Mouse (Mus musculus): Measurements from ENCODE around the gene Olfr159. TPM values are rescaled to one million over a fixed set of nuclear protein-coding genes. Genes with fewer than 3 reads are reported as not detected.

Olfr159 gene
- polyA plus RNA-seq, 1 experiment from 2014 or later = not detected

GRCm38 (mm10) chr4:43738989-43739674, 31.7 kb downstream of the Olfr159 start:
- 75% methylated on average over 8 of the region's 8 CpGs for WGBS

GRCm38 (mm10) chr4:43737144-43737543, 33.7 kb downstream of the Olfr159 start:
- 78% methylated on average over 6 of the region's 6 CpGs for WGBS

More at GRCm38 (mm10) chr4:43738989-43739674, 31.7 kb downstream of the Olfr159 start:
- Histone ChIP-seq H3K4me3 (ENCODE audit: low read depth, low read length) (no peak overlapping the region), H3K4me2 (ENCODE audit: low read depth, severe bottlenecking) (no peak overlapping the region), H3K27ac (replicated peaks; ENCODE audit: low read depth, low read length) (no peak overlapping the region), H3K9ac (ENCODE audit: low read length) (no peak overlapping the region), H3K9me3 (ENCODE audit: control insufficient read depth, low read length) (no peaks in the 10 kb centered on the region), H3K4me1 (ENCODE audit: control insufficient read depth, insufficient read depth, low read length) (0 out of 2 replicates have a peak, but pooled peaks cover 3% of the 10 kb centered on the region), H3K36me3 (ENCODE audit: control insufficient read depth, insufficient read depth, low read length) (no peaks in the 10 kb centered on the region), H3K27me3 (ENCODE audit: control insufficient read depth, insufficient read depth, low read length) (no peaks in the 10 kb centered on the region)
- ATAC-seq (ENCODE audit: insufficient number of reproducible peaks, low FRiP score, low TSS enrichment, low read depth) (no peak), DNase-seq (ENCODE audit: low spot score) (no peak)

DNA sequence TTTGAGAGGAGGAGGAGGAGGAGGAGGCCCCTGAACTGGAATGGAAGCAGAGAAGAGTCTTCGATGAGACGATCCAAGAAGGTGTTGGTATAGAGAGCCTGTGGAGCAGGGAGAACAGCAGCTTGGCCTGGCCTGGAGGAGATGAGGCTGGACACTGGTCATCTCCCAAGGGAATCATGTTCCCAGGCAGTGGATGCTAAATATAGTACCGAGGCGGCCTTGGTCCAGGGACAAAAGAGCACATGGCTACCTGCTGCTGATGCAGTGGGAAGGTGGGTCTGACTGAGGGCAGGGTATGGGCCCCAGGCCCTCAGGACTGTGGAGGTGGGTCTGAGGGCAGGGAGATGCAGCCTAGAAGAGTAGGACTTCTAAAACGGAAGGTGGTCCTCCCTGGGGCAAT, 37.6 kb downstream of the Olfr159 start:
- Histone ChIP-seq H3K27me3 (ENCODE audit: control insufficient read depth, insufficient read depth, low read length) (no peaks in the 10 kb centered on the region), H3K4me2 (ENCODE audit: low read depth, severe bottlenecking) (no peak overlapping the region), H3K36me3 (ENCODE audit: control insufficient read depth, insufficient read depth, low read length) (no peaks in the 10 kb centered on the region), H3K4me3 (ENCODE audit: low read depth, low read length) (no peak overlapping the region), H3K9me3 (ENCODE audit: control insufficient read depth, low read length) (no peaks in the 10 kb centered on the region), H3K9ac (ENCODE audit: low read length) (no peak overlapping the region), H3K4me1 (ENCODE audit: control insufficient read depth, insufficient read depth, low read length) (0 out of 2 replicates have a peak, but pooled peaks cover 5% of the 10 kb centered on the region), H3K27ac (replicated peaks; ENCODE audit: low read depth, low read length) (no peak overlapping the region)
- no peak for ATAC-seq (ENCODE audit: insufficient number of reproducible peaks, low FRiP score, low TSS enrichment, low read depth)
- no peak for DNase-seq (ENCODE audit: low spot score)
- 86% methylated on average over 5 of the region's 5 CpGs for WGBS

More at GRCm38 (mm10) chr4:43737144-43737543, 33.7 kb downstream of the Olfr159 start:
- DNase-seq (ENCODE audit: low spot score) = no peak
- Histone ChIP-seq H3K4me2 (ENCODE audit: low read depth, severe bottlenecking) (no peak overlapping the region), H3K36me3 (ENCODE audit: control insufficient read depth, insufficient read depth, low read length) (no peaks in the 10 kb centered on the region), H3K4me3 (ENCODE audit: low read depth, low read length) (no peak overlapping the region), H3K27me3 (ENCODE audit: control insufficient read depth, insufficient read depth, low read length) (no peaks in the 10 kb centered on the region), H3K4me1 (ENCODE audit: control insufficient read depth, insufficient read depth, low read length) (0 out of 2 replicates have a peak, but pooled peaks cover 3% of the 10 kb centered on the region), H3K9me3 (ENCODE audit: control insufficient read depth, low read length) (no peaks in the 10 kb centered on the region), H3K9ac (ENCODE audit: low read length) (no peak overlapping the region), H3K27ac (replicated peaks; ENCODE audit: low read depth, low read length) (peak overlapping the region; percentile 68; the same call in 1 of the 2 replicates)
- ATAC-seq (ENCODE audit: insufficient number of reproducible peaks, low FRiP score, low TSS enrichment, low read depth) = no peak; the same call in 1 of the 2 replicates

DNA sequence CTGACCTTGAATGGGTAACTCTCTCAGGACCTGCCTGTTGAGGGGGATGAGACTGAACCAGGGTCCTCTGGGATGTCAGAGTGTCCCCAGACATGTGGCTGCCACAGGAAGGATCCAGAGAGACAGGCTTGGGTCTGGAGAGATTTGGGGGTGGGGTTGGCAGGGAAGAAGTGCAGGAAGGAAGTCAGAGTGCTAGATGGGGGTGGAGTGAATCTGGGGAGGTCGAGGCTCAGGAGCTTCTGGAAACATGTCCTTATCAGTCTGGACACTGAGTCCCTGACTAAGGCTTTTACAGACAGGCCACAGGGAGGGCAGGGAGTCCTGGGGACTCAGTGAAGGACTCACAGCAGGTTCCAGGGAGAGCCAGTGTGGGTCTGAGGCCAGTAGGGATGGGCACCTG, 38.6 kb downstream of the Olfr159 start:
- Histone ChIP-seq H3K4me1 (ENCODE audit: control insufficient read depth, insufficient read depth, low read length) (0 out of 2 replicates have a peak, but pooled peaks cover 5% of the 10 kb centered on the region), H3K4me2 (ENCODE audit: low read depth, severe bottlenecking) (no peak overlapping the region)

GRCm38 (mm10) chr4:43730750-43731297, 40.0 kb downstream of the Olfr159 start:
- 0 out of 2 replicates have a peak, but pooled peaks cover 2% of the 10 kb centered on the region for H3K4me1 ChIP-seq (ENCODE audit: control insufficient read depth, insufficient read depth, low read length)
- ATAC-seq (ENCODE audit: insufficient number of reproducible peaks, low FRiP score, low TSS enrichment, low read depth) = no peak
- H3K9ac ChIP-seq (ENCODE audit: low read length) = no peak overlapping the region
- no peak for DNase-seq (ENCODE audit: low spot score)
- no peaks in the 10 kb centered on the region for H3K27me3 ChIP-seq (ENCODE audit: control insufficient read depth, insufficient read depth, low read length)
- no peaks in the 10 kb centered on the region for H3K36me3 ChIP-seq (ENCODE audit: control insufficient read depth, insufficient read depth, low read length)
- H3K4me2 ChIP-seq (ENCODE audit: low read depth, severe bottlenecking) = no peak overlapping the region
- no peak overlapping the region for H3K27ac ChIP-seq (replicated peaks; ENCODE audit: low read depth, low read length)
- WGBS = 70% methylated on average over 21 of the region's 21 CpGs
- H3K9me3 ChIP-seq (ENCODE audit: control insufficient read depth, low read length) = no peaks in the 10 kb centered on the region
- H3K4me3 ChIP-seq (ENCODE audit: low read depth, low read length) = no peak overlapping the region

More for the DNA sequence above, 38.6 kb downstream of the Olfr159 start:
- Histone ChIP-seq H3K36me3 (ENCODE audit: control insufficient read depth, insufficient read depth, low read length) (no peaks in the 10 kb centered on the region), H3K9me3 (ENCODE audit: control insufficient read depth, low read length) (no peaks in the 10 kb centered on the region), H3K9ac (ENCODE audit: low read length) (no peak overlapping the region), H3K4me3 (ENCODE audit: low read depth, low read length) (no peak overlapping the region), H3K27me3 (ENCODE audit: control insufficient read depth, insufficient read depth, low read length) (no peaks in the 10 kb centered on the region), H3K27ac (replicated peaks; ENCODE audit: low read depth, low read length) (no peak overlapping the region)
- 40% methylated on average over 1 of the region's 1 CpGs for WGBS
- DNase-seq (ENCODE audit: low spot score) = no peak
- ATAC-seq (ENCODE audit: insufficient number of reproducible peaks, low FRiP score, low TSS enrichment, low read depth) = no peak

DNA sequence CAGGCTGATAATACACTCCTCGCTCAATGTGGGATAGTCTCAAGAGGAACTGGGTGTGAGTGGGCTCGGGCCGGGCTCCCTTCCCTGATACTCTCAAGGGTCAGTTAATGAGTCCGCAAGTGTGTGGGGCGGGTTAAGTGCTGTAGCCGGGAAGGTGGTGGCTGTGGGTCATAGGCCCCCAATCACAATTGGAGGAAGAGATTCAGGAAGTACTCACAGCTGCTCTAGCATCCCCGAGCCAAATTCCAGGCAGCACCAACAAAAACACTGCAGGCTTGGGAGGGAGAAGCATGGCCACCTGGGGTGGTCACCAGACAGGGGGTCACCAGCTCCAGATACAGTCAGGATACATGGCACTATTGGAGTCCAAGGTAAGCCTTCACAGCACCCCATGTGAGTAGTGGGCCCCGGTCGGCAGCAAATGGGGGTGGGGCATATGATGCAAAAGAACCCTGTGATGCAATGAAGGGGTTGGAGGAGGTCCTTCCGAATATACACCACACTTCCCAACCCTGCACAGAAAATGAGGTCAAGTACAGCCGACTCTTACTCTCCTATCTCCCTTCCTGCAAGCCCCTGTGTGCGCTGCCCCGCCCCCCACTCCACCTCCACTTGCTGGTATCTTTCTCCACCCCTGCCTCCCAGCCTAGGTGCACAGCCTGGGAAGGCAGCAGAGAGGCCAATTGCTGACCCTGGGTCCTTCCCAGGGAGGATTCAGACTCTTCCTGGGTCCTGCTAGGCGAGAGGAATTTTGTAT, 40.8 kb downstream of the Olfr159 start, which contains the start of gene Spaar:
TSS of gene Spaar (plus strand) at position 241 of the 757 bp plus-strand sequence.
- no peak within 1 kb of the TSS for H3K4me3 ChIP-seq (ENCODE audit: low read depth, low read length)
- DNase-seq (ENCODE audit: low spot score) (no peak), ATAC-seq (ENCODE audit: insufficient number of reproducible peaks, low FRiP score, low TSS enrichment, low read depth) (no peak)
- 69% methylated on average over 14 of the region's 14 CpGs for WGBS
- H3K4me1 ChIP-seq (ENCODE audit: control insufficient read depth, insufficient read depth, low read length) = 0 out of 2 replicates have a peak, but pooled peaks cover 2% of the 10 kb centered on the region
- no peaks in the 10 kb centered on the region for H3K9me3 ChIP-seq (ENCODE audit: control insufficient read depth, low read length)
- H3K36me3 ChIP-seq (ENCODE audit: control insufficient read depth, insufficient read depth, low read length) = no peaks in the 10 kb centered on the region
- no peak within 1 kb of the TSS for H3K9ac ChIP-seq (ENCODE audit: low read length)
- no peak within 1 kb of the TSS for H3K4me2 ChIP-seq (ENCODE audit: low read depth, severe bottlenecking)
- H3K27ac ChIP-seq (replicated peaks; ENCODE audit: low read depth, low read length) = no peak within 1 kb of the TSS
- H3K27me3 ChIP-seq (ENCODE audit: control insufficient read depth, insufficient read depth, low read length) = no peaks in the 10 kb centered on the region

DNA sequence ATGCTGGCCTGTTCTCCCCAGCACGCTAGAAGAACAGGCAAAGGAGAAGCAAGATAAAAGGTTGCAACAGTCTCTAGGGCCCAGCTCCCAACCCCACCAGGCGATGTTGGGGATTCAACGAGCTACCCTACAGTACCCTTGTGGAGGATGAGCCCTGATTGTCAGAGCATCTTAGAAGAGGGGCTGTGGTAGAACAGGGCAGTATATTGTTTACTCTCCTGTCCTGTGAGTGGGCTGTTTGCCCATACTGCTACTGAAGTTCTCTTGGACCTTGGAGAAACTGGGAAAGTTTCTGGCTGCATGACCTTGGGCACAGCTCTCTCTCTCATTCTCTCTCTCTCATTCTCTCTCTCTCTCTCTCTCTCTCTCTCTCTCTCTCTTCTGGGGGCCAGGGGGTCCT, 41.7 kb downstream of the Olfr159 start:
- no peak overlapping the region for H3K27ac ChIP-seq (replicated peaks; ENCODE audit: low read depth, low read length)
- no peak for ATAC-seq (ENCODE audit: insufficient number of reproducible peaks, low FRiP score, low TSS enrichment, low read depth)
- no peak for DNase-seq (ENCODE audit: low spot score)
- H3K9me3 ChIP-seq (ENCODE audit: control insufficient read depth, low read length) = no peaks in the 10 kb centered on the region
- 0 out of 2 replicates have a peak, but pooled peaks cover 2% of the 10 kb centered on the region for H3K4me1 ChIP-seq (ENCODE audit: control insufficient read depth, insufficient read depth, low read length)
- H3K36me3 ChIP-seq (ENCODE audit: control insufficient read depth, insufficient read depth, low read length) = no peaks in the 10 kb centered on the region
- H3K4me2 ChIP-seq (ENCODE audit: low read depth, severe bottlenecking) = no peak overlapping the region
- no peak overlapping the region for H3K9ac ChIP-seq (ENCODE audit: low read length)
- WGBS = 78% methylated on average over 3 of the region's 3 CpGs
- no peak overlapping the region for H3K4me3 ChIP-seq (ENCODE audit: low read depth, low read length)
- no peaks in the 10 kb centered on the region for H3K27me3 ChIP-seq (ENCODE audit: control insufficient read depth, insufficient read depth, low read length)

GRCm38 (mm10) chr4:43728576-43728954, 42.2 kb downstream of the Olfr159 start:
- DNase-seq (ENCODE audit: low spot score) (no peak), ATAC-seq (ENCODE audit: insufficient number of reproducible peaks, low FRiP score, low TSS enrichment, low read depth) (no peak)
- Histone ChIP-seq H3K4me1 (ENCODE audit: control insufficient read depth, insufficient read depth, low read length) (0 out of 2 replicates have a peak, but pooled peaks cover 2% of the 10 kb centered on the region), H3K27me3 (ENCODE audit: control insufficient read depth, insufficient read depth, low read length) (no peaks in the 10 kb centered on the region), H3K36me3 (ENCODE audit: control insufficient read depth, insufficient read depth, low read length) (no peaks in the 10 kb centered on the region), H3K4me2 (ENCODE audit: low read depth, severe bottlenecking) (no peak overlapping the region), H3K4me3 (ENCODE audit: low read depth, low read length) (no peak overlapping the region), H3K9ac (ENCODE audit: low read length) (no peak overlapping the region), H3K9me3 (ENCODE audit: control insufficient read depth, low read length) (no peaks in the 10 kb centered on the region), H3K27ac (replicated peaks; ENCODE audit: low read depth, low read length) (no peak overlapping the region)
- whole genome bisulfite sequencing = 71% methylated on average over 5 of the region's 5 CpGs

Data from limb, embryonic 11.5 days (tissue).